Mouse (Mus musculus) neural tube, embryonic 14.5 days (tissue): ENCODE results near the gene Tmem59. TPM values are rescaled to one million over a fixed set of nuclear protein-coding genes. Genes with fewer than 3 reads are reported as not detected.
A peak's percentile ranks its signal among the peaks of the same experiment; 100 is the strongest.

Experiments
- ATAC-seq: fragments of 200-750 bp; cut with Nextera tagmentation; 2 replicates; pipeline ENCODE4 v1.8.0; 2017; ENCODE audit warnings: low read depth, mild to moderate bottlenecking, moderate TSS enrichment, moderate library complexity
- H3K27ac ChIP-seq: fragments of 300-500 bp; sonication (generic); 2 replicates; pipeline ENCODE4 v1.5.1; 2014; ENCODE audit warnings: low read depth, mild to moderate bottlenecking, control low read depth, low read length, moderate library complexity, mixed read lengths
- H3K27me3 ChIP-seq: fragments of 300-500 bp; sonication (generic); 2 replicates; pipeline ENCODE4 v1.6.1; 2014; ENCODE audit warnings: low read length; ENCODE audit not compliant: control insufficient read depth, insufficient read depth
- H3K36me3 ChIP-seq: fragments of 300-500 bp; sonication (generic); 2 replicates; pipeline ENCODE4 v1.6.1; 2014; ENCODE audit warnings: low read length, mixed read lengths; ENCODE audit not compliant: control insufficient read depth, insufficient read depth
- H3K4me1 ChIP-seq: fragments of 300-500 bp; sonication (generic); 2 replicates; pipeline ENCODE4 v1.6.1; 2014; ENCODE audit warnings: low read length; ENCODE audit not compliant: control insufficient read depth, insufficient read depth
- H3K4me2 ChIP-seq: fragments of 300-500 bp; sonication (generic); 2 replicates; pipeline ENCODE4 v1.6.1; 2014; ENCODE audit warnings: mild to moderate bottlenecking, low read depth, low read length, control low read depth
- H3K4me3 ChIP-seq: fragments of 300-500 bp; sonication (generic); 2 replicates; pipeline ENCODE4 v1.5.1; 2014; ENCODE audit warnings: low read depth, low read length, control low read depth, mixed read lengths
- H3K9ac ChIP-seq: fragments of 300-500 bp; sonication (generic); replicated peaks from 2 replicates; pipeline ENCODE4 v1.6.1; 2014; ENCODE audit warnings: low read depth, mild to moderate bottlenecking, control low read depth, low read length, mixed read lengths
- H3K9me3 ChIP-seq: fragments of 300-500 bp; sonication (generic); 2 replicates; pipeline ENCODE4 v1.6.1; 2016; ENCODE audit warnings: low read length; ENCODE audit not compliant: control insufficient read depth
- WGBS: fragments of 180-500 bp; shearing (Covaris S2); extraction: QIAGEN DNeasy Blood & Tissue Kit; methylation state at CpG from one replicate; pipeline ENCODE4 v1.1.7; 2014; 5-methylcytosine and 5-hydroxymethylcytosine counted together
- polyA plus RNA-seq: library from polyadenylated mRNA; unstranded; fragments of >200 nt; fragmentation: Nextera tagmentation; extraction: Ambion mirVana; gene quantifications from 2 replicates; pipeline ENCODE4 v1.2.1, GENCODE M21; 2014

The Tmem59 gene
- polyA plus RNA-seq, 1 experiment from 2014 or later, result 399 TPM

- H3K9ac ChIP-seq, result no peak overlapping the region
- no peaks in the 10 kb centered on the region for H3K27me3 ChIP-seq
- H3K9me3 ChIP-seq, result no peaks in the 10 kb centered on the region
- ATAC-seq, result no peak
- H3K4me1 ChIP-seq, result peaks cover 19% of the 10 kb centered on the region
- 88% methylated on average over 8 of the region's 8 CpGs for WGBS
- H3K4me3 ChIP-seq, result no peak overlapping the region
- H3K4me2 ChIP-seq, result no peak overlapping the region
- peaks cover 5% of the 10 kb centered on the region; the same call in 1 of the 2 replicates for H3K36me3 ChIP-seq
- H3K27ac ChIP-seq, result no peak overlapping the region
Measured at GRCm38 (mm10) chr4:107143511-107143910, 34.7 kb upstream of the Tmem59 start.

- 81% methylated on average over 6 of the region's 6 CpGs for WGBS
- H3K4me3 ChIP-seq, result no peak overlapping the region
- no peak for ATAC-seq
- H3K9ac ChIP-seq, result no peak overlapping the region
- no peak overlapping the region for H3K27ac ChIP-seq
- H3K9me3 ChIP-seq, result no peaks in the 10 kb centered on the region
- H3K27me3 ChIP-seq, result no peaks in the 10 kb centered on the region
- H3K36me3 ChIP-seq, result peaks cover 5% of the 10 kb centered on the region; the same call in 1 of the 2 replicates
- H3K4me2 ChIP-seq, result no peak overlapping the region
- no peaks in the 10 kb centered on the region for H3K4me1 ChIP-seq
Measured at GRCm38 (mm10) chr4:107150991-107151390, 27.2 kb upstream of the Tmem59 start.

- Histone ChIP-seq H3K9me3 (no peaks in the 10 kb centered on the region), H3K4me1 (no peaks in the 10 kb centered on the region), H3K4me3 (no peak overlapping the region), H3K4me2 (no peak overlapping the region), H3K9ac (no peak overlapping the region), H3K27ac (no peak overlapping the region), H3K27me3 (no peaks in the 10 kb centered on the region), H3K36me3 (no peaks in the 10 kb centered on the region; the same call in 1 of the 2 replicates)
- 86% methylated on average over 8 of the region's 8 CpGs for WGBS
- no peak for ATAC-seq
Measured at GRCm38 (mm10) chr4:107152571-107152970, 25.6 kb upstream of the Tmem59 start.

- no peak overlapping the region for H3K9ac ChIP-seq
- no peak overlapping the region for H3K4me2 ChIP-seq
- 80% methylated on average over 4 of the region's 4 CpGs for WGBS
- no peaks in the 10 kb centered on the region for H3K4me1 ChIP-seq
- no peak overlapping the region for H3K4me3 ChIP-seq
- H3K27ac ChIP-seq, result no peak overlapping the region
- H3K9me3 ChIP-seq, result no peaks in the 10 kb centered on the region
- no peaks in the 10 kb centered on the region for H3K27me3 ChIP-seq
- no peak for ATAC-seq
- H3K36me3 ChIP-seq, result peaks cover 12% of the 10 kb centered on the region
Measured at GRCm38 (mm10) chr4:107156983-107157401, 21.2 kb upstream of the Tmem59 start.

- Histone ChIP-seq H3K27ac (no peak overlapping the region), H3K27me3 (no peaks in the 10 kb centered on the region), H3K4me1 (no peaks in the 10 kb centered on the region), H3K9ac (no peak overlapping the region), H3K9me3 (no peaks in the 10 kb centered on the region), H3K4me2 (no peak overlapping the region), H3K36me3 (peaks cover 12% of the 10 kb centered on the region), H3K4me3 (no peak overlapping the region)
- WGBS, result 93% methylated on average over 11 of the region's 11 CpGs
- ATAC-seq, result no peak
Measured at GRCm38 (mm10) chr4:107159166-107159773, 18.9 kb upstream of the Tmem59 start.

- peaks cover 12% of the 10 kb centered on the region for H3K36me3 ChIP-seq
- no peaks in the 10 kb centered on the region for H3K27me3 ChIP-seq
- no peak overlapping the region for H3K4me3 ChIP-seq
- 94% methylated on average over 8 of the region's 8 CpGs for WGBS
- ATAC-seq, result no peak
- H3K27ac ChIP-seq, result no peak overlapping the region
- no peaks in the 10 kb centered on the region for H3K9me3 ChIP-seq
- no peak overlapping the region for H3K9ac ChIP-seq
- no peak overlapping the region for H3K4me2 ChIP-seq
- H3K4me1 ChIP-seq, result no peaks in the 10 kb centered on the region
Measured at GRCm38 (mm10) chr4:107160181-107160580, 18.0 kb upstream of the Tmem59 start.

- ATAC-seq, result no peak
- WGBS, result 91% methylated on average over 10 of the region's 10 CpGs
- Histone ChIP-seq H3K36me3 (peaks cover 12% of the 10 kb centered on the region), H3K4me1 (no peaks in the 10 kb centered on the region), H3K4me2 (no peak overlapping the region), H3K9ac (no peak overlapping the region), H3K9me3 (no peaks in the 10 kb centered on the region), H3K27ac (no peak overlapping the region), H3K27me3 (no peaks in the 10 kb centered on the region), H3K4me3 (no peak overlapping the region)
Measured at GRCm38 (mm10) chr4:107163341-107163740, 14.9 kb upstream of the Tmem59 start.

- WGBS, result 35% methylated on average over 9 of the region's 9 CpGs
- Histone ChIP-seq H3K9me3 (no peaks in the 10 kb centered on the region), H3K4me3 (no peak overlapping the region), H3K4me2 (no peak overlapping the region), H3K27ac (no peak overlapping the region), H3K27me3 (no peaks in the 10 kb centered on the region), H3K36me3 (peaks cover 12% of the 10 kb centered on the region), H3K4me1 (no peaks in the 10 kb centered on the region), H3K9ac (no peak overlapping the region)
- ATAC-seq, result peak; percentile 90
Measured at GRCm38 (mm10) chr4:107163756-107164587, 14.2 kb upstream of the Tmem59 start.

GRCm38 (mm10) chr4:107166700-107167099 lies 11.5 kb upstream of the Tmem59 start:
- Histone ChIP-seq H3K4me3 (no peak overlapping the region), H3K4me1 (no peaks in the 10 kb centered on the region), H3K9ac (no peak overlapping the region), H3K27ac (no peak overlapping the region), H3K9me3 (no peaks in the 10 kb centered on the region), H3K36me3 (no peaks in the 10 kb centered on the region), H3K27me3 (no peaks in the 10 kb centered on the region), H3K4me2 (no peak overlapping the region)
- 84% methylated on average over 5 of the region's 5 CpGs for WGBS
- ATAC-seq, result no peak
